In the genomic region with DNA sequence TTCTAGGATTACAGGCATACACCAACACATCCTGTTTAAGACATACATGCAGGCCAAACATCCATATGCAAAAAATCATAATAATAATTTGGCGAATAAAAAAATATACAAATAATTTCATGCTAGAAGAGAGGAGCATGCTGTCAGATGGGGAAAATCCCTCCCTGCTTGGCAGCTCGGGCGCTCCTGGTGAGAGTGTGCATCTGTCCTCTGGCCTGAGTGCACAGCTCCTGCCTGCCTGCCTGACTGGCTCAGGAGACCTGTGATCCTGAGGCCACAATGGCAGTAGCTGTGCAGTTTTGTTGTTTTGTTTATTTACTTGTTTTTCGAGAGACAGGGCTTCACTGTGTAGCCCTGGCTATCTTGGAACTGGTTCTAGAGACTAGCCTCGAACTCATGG, we compare ENCODE assay signal across 24 mouse cellular contexts.
DNase-seq lines count a peak whose midpoint lies in the region; ATAC-seq lines count a peak whose summit lies in the region.
"Had no signal": no experiment of that assay in that cellular context is flagged by ENCODE, and none has a peak within 500 bp of the region (broad histone marks: within the 10 kb centered on the region; RNA-seq: fewer than 3 reads in every experiment).

No protein-coding gene starts in this region.

- H3K27me3 ChIP-seq in embryonic facial prominence, embryonic 10.5 days (replicated peaks; ENCODE audit: low read depth, poor library complexity, severe bottlenecking) = peaks cover 18% of the 10 kb centered on the region; the same call in 1 of the 2 replicates
- H3K27me3 ChIP-seq: embryonic facial prominence, embryonic 13.5 days had no signal

- no peak for ATAC-seq in granulocyte monocyte progenitor cell, adult 5-6 weeks (replicated peaks; ENCODE audit: poor library complexity, severe bottlenecking)
- ATAC-seq: CD4-positive, CD25-positive, alpha-beta regulatory T cell, adult 4 months; forebrain, embryonic 15.5 days; hindbrain, postnatal 0 days; intestine, postnatal 0 days had no signal

- H3K9me3 ChIP-seq in embryonic facial prominence, embryonic 10.5 days = no peaks in the 10 kb centered on the region
- H3K9me3 ChIP-seq: embryonic facial prominence, embryonic 13.5 days; forebrain, embryonic 12.5 days; forebrain, embryonic 15.5 days; heart, embryonic 10.5 days; heart, embryonic 13.5 days had no signal

- peak; percentile 35 for DNase-seq in cerebellum, adult 11-12 months
- DNase-seq in cerebellum, adult 18-20 months = peak; percentile 34 to 42
- DNase-seq in cerebellum, adult 9-10 months = peak; percentile 32
- peak; percentile 60 to 72 for DNase-seq in cerebellum, postnatal 14 days
- no peak for DNase-seq in layer of hippocampus, postnatal 10 days (ENCODE audit: low spot score in 2 of 2)
- no peak for DNase-seq in embryonic facial prominence, embryonic 10.5 days (ENCODE audit: low spot score)
- DNase-seq in kidney, postnatal 10 days = no peak
- DNase-seq: adrenal gland, adult 2 months; adrenal gland, postnatal 14 days; gastrocnemius, postnatal 25 days; heart, adult 2 months; heart, postnatal 14 days; heart, postnatal 4 days had no signal

- no peak overlapping the region for H3K27ac ChIP-seq in embryonic facial prominence, embryonic 10.5 days (replicated peaks)
- H3K27ac ChIP-seq: embryonic facial prominence, embryonic 13.5 days; forebrain, embryonic 12.5 days; forebrain, embryonic 15.5 days; heart, adult 2 months; heart, embryonic 10.5 days; heart, embryonic 13.5 days; hindbrain, embryonic 14.5 days; hindbrain, postnatal 0 days had no signal

- no peaks in the 10 kb centered on the region for H3K36me3 ChIP-seq in embryonic facial prominence, embryonic 10.5 days (replicated peaks)
- H3K36me3 ChIP-seq: embryonic facial prominence, embryonic 13.5 days; forebrain, embryonic 12.5 days; forebrain, embryonic 15.5 days; heart, embryonic 10.5 days; heart, embryonic 13.5 days had no signal

- WGBS in embryonic facial prominence, embryonic 10.5 days = 86% methylated on average over 5 of the region's 5 CpGs

- no peak overlapping the region for H3K4me3 ChIP-seq in embryonic facial prominence, embryonic 10.5 days
- H3K4me3 ChIP-seq: embryonic facial prominence, embryonic 13.5 days; erythroblast, embryonic 14.5 days; forebrain, embryonic 12.5 days; forebrain, embryonic 15.5 days; heart, adult 2 months; heart, embryonic 10.5 days; heart, embryonic 13.5 days had no signal

- H3K4me1 ChIP-seq in embryonic facial prominence, embryonic 10.5 days = peaks cover 37% of the 10 kb centered on the region

Comparison
In these comparisons a context has a peak if more than half of its experiments do, and no peak if none do; other contexts are left out.
1. DNase-seq: peak in cerebellum, adult 11-12 months (single experiment), cerebellum, adult 18-20 months (2 of 2), cerebellum, adult 9-10 months (single experiment) and cerebellum, postnatal 14 days (2 of 2); none in layer of hippocampus, postnatal 10 days (0 of 2), embryonic facial prominence, embryonic 10.5 days (single experiment) and kidney, postnatal 10 days (single experiment).